Mouse (Mus musculus) heart, adult 9 months (tissue): Measurements from ENCODE around the gene Ybx2.

Experiments used
- DNase-seq, 2 experiments: peaks; one replicate each; pipeline ENCODE4 v3.0.0; 2022; ENCODE audit warnings: low spot score in 2 of 2

Gene Ybx2

GRCm38 (mm10) chr11:69935137-69935879 is at the start of gene Ybx2:
Gene Ybx2 (plus strand): TSS chr11:69935796.
- DNase-seq: peak; percentile 84 to 87

DNA sequence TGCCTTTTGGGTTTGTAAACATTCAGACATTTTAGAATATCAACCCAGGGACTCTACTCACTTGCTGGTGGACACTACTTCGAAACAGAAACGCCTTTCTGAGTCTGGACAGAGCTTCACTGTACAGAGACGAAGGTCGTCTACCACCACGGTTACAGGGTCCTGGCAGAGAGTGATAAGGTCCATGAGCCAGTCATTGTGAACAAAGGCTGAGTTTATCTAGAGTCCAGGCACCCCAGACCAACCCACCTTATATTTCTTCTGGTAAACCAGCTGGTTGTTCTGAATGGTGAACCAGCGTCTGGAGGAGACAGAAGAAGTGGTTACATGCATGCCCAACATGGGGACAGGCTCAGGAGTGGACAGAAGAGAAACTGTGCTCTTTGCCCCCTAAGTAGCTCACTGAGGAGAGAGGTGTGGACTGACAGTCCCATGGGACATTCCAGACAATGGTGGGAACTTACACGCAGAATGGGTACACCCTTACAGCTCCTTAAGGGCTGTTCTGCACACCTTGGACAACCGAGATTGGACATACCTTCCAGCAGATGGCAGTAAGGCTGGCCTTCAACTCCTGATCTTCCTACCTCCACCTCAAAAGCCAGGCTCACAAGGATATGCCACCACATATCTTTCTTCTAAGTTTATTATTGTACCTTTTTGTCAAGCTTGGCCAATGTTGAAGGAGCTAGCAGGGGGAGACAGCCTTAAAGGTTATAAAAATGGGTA is 48.5 kb upstream of the Ybx2 start:
- no peak for DNase-seq

- DNase-seq: no peak
Measured at GRCm38 (mm10) chr11:69891482-69891881, 44.1 kb upstream of the Ybx2 start.

GRCm38 (mm10) chr11:69894671-69895070 is 40.9 kb upstream of the Ybx2 start:
- DNase-seq: no peak

- DNase-seq: no peak
Measured at GRCm38 (mm10) chr11:69895291-69895690, 40.3 kb upstream of the Ybx2 start, which contains the start of gene Acap1. Gene Acap1 (minus strand): TSS chr11:69895539.

- DNase-seq: no peak
Measured at GRCm38 (mm10) chr11:69899870-69900269, 35.7 kb upstream of the Ybx2 start.

GRCm38 (mm10) chr11:69900471-69901405 is 34.9 kb upstream of the Ybx2 start, which contains the start of the genes 2810408A11Rik and Neurl4:
Gene 2810408A11Rik (minus strand): TSS chr11:69900987.
Gene Neurl4 (plus strand): TSS chr11:69901072.
- peak; percentile 93 to 94 for DNase-seq

- DNase-seq: peak; percentile 97 to 98
Measured at GRCm38 (mm10) chr11:69901406-69901846, 34.2 kb upstream of the Ybx2 start.

GRCm38 (mm10) chr11:69901993-69902392 is 33.6 kb upstream of the Ybx2 start:
- DNase-seq: peak in 1 of 2 experiments; percentile 27

GRCm38 (mm10) chr11:69902972-69903371 is 32.6 kb upstream of the Ybx2 start:
- no peak for DNase-seq

- no peak for DNase-seq
Measured at GRCm38 (mm10) chr11:69904311-69904710, 31.3 kb upstream of the Ybx2 start.

- no peak for DNase-seq
Measured at GRCm38 (mm10) chr11:69908645-69909044, 27.0 kb upstream of the Ybx2 start.

GRCm38 (mm10) chr11:69909174-69909573 is 26.4 kb upstream of the Ybx2 start:
- no peak for DNase-seq

GRCm38 (mm10) chr11:69910177-69910576 is 25.4 kb upstream of the Ybx2 start:
- no peak for DNase-seq

GRCm38 (mm10) chr11:69910781-69911560 is 24.6 kb upstream of the Ybx2 start:
- no peak for DNase-seq

DNA sequence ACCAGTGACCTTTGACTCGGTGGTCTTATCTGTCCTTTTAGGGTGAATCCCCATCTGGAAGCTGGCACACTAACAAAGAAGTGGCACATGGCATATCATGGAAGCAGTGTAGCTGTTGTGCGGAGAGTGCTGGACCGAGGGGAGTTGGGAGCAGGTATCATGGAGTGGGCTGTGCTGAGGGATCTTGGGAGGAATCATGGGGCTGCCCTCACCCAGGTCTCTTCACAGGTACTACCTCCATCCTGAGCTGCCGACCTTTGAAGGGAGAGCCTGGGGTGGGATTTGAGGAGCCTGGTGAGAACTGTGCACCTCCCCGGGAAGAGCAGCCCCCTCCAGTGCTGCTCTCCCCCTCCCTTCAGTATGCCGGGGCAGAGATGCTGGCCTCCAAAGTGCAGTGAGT is 23.9 kb upstream of the Ybx2 start:
- DNase-seq: no peak

DNA sequence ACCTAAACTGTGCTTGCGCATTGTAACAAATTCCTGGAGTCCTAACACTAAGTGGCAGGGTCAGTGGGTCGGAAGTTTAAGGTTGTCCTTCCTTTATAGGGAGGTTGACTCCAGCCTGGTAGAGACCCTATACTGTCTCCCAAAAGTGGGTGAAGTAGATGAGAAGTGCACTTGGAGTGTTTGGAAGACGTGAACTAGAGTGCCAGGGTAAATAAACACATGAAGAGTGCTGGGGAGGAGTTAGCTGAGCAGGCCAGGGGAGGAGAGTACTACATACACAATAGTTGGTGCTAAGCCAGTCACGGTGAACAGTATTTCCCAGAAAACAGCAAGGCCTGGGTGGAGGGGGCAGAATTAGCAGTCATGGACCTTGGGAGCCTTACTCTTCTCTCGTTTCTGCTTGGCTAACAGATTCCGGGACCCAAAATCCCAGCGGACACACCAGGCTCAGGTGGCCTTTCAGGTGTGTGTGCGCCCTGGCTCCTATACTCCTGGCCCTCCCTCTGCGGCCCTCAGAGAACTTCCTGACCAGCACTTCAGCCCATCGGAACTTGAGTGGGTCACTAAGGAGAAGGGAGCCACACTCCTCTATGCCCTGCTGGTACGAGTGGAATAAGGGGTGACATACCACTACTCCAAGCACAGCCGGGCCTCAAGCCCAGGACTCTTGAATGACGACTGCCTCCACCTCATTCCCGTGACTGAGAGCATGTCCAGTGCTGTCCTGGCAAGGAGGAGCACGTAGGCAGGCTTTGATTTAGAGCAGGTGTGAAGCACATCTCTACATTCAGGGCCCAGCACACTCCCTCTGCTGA is 22.7 kb upstream of the Ybx2 start:
- DNase-seq: no peak

GRCm38 (mm10) chr11:69913554-69914371 is 21.8 kb upstream of the Ybx2 start, which contains the start of gene Gps2:
Gene Gps2 (plus strand): TSS chr11:69913888.
- peak; percentile 91 to 93 for DNase-seq

GRCm38 (mm10) chr11:69914372-69914764 is 21.2 kb upstream of the Ybx2 start:
- no peak for DNase-seq
